Mouse (Mus musculus) ES-Bruce4 (cell line): ENCODE data around the gene Gm5737.

Experiments used
- CTCF ChIP-seq: IDR thresholded peaks from one replicate; pipeline ENCODE4 v1.8.1; 2011; ENCODE audit warnings: low read depth, low read length
- EP300 ChIP-seq: IDR thresholded peaks from 2 replicates; pipeline ENCODE4 v1.6.1; 2011; ENCODE audit warnings: low read depth, low read length; ENCODE audit not compliant: insufficient read depth
- POLR2A ChIP-seq: IDR thresholded peaks from one replicate; pipeline ENCODE4 v1.8.1; 2011; ENCODE audit warnings: low read length; ENCODE audit not compliant: insufficient read depth

DNA sequence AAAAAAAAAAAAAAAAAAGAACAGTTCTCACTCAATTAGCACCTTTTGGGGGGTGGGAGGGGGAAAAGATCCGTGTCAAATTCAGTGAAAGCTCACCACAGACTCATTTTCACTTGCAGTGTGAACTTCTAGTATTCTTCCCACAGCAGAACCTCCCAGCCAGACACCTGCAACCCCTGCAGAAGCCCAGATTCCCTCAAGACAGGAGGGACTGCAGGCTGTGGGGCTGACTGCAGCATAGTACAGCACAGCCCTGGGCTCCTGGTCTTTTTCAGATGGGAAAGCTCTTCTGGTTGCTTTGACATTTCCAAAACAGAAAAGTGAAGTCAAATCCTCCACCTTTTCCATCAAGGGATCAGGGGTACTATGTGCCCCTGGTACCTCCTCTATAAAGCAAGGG, 44.8 kb upstream of the Gm5737 start:
- no peak for TF ChIP-seq CTCF
- no peak for TF ChIP-seq POLR2A
- no peak for TF ChIP-seq EP300
